In the genomic region with DNA sequence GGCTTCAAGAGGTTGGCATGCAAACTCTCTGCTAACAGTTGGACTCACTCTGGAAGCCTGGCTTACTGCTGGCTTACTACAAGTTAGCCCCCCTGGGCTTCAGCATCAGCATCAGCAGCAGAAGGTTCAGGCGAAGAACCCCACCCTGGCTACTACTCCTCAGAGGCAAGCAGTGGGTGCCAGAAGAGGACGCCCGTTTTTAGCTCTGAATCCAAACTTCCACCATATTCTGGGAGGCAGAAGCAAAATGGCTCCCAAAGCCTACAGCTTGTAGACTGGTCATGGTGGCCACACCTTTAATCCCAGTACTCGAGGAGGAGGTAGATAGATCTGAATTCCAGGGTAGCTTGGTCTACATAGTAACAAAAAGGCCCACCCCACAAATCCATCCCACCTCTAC, we compare ENCODE assay signal across 17 mouse cellular contexts. TPM values are rescaled to one million over a fixed set of nuclear protein-coding genes. Genes with fewer than 3 reads are reported as not detected.
DNase-seq lines count a peak whose midpoint lies in the region.
"Had no signal": no experiment of that assay in that cellular context is flagged by ENCODE, and none has a peak within 500 bp of the region (broad histone marks: within the 10 kb centered on the region; RNA-seq: fewer than 3 reads in every experiment).

No protein-coding gene starts in this region.

- no peaks in the 10 kb centered on the region for H3K27me3 ChIP-seq in embryonic facial prominence, embryonic 10.5 days (replicated peaks; ENCODE audit: low read depth, poor library complexity, severe bottlenecking)
- H3K27me3 ChIP-seq in limb, embryonic 10.5 days (ENCODE audit: low read depth, poor library complexity, severe bottlenecking), result no peaks in the 10 kb centered on the region
- H3K27me3 ChIP-seq: embryonic facial prominence, embryonic 12.5 days; forebrain, embryonic 12.5 days had no signal

- H3K36me3 ChIP-seq in embryonic facial prominence, embryonic 10.5 days (replicated peaks), result peaks cover 96% of the 10 kb centered on the region
- H3K36me3 ChIP-seq in limb, embryonic 10.5 days, result peaks cover 95% of the 10 kb centered on the region

- H3K9me3 ChIP-seq in embryonic facial prominence, embryonic 10.5 days, result no peaks in the 10 kb centered on the region
- H3K9me3 ChIP-seq in limb, embryonic 10.5 days (replicated peaks), result no peaks in the 10 kb centered on the region
- H3K9me3 ChIP-seq: embryonic facial prominence, embryonic 12.5 days; forebrain, embryonic 12.5 days had no signal

- DNase-seq in heart, adult 11 months, result peak; percentile 70
- DNase-seq in heart, adult 8-10 months (ENCODE audit: low spot score), result no peak
- peak; percentile 7 for DNase-seq in embryonic facial prominence, embryonic 10.5 days (ENCODE audit: low spot score)
- peak; percentile 28 for DNase-seq in limb, embryonic 10.5 days (ENCODE audit: low spot score)
- no peak for DNase-seq in right cerebral cortex, postnatal 14 days
- DNase-seq: adrenal gland, adult 2 months; adrenal gland, postnatal 10 days; adrenal gland, postnatal 25 days; cerebellum, adult 11 months; cerebellum, adult 8-10 months; cerebellum, postnatal 14 days; cerebellum, postnatal 36 days; embryo, embryonic 11 days; forebrain, postnatal 0 days had no signal

- 89% methylated on average over 4 of the region's 4 CpGs for WGBS in embryonic facial prominence, embryonic 10.5 days
- 97% methylated on average over 4 of the region's 4 CpGs for WGBS in limb, embryonic 10.5 days

- no peak overlapping the region for H3K4me3 ChIP-seq in embryonic facial prominence, embryonic 10.5 days
- H3K4me3 ChIP-seq in limb, embryonic 10.5 days, result no peak overlapping the region
- H3K4me3 ChIP-seq: embryonic facial prominence, embryonic 12.5 days; forebrain, embryonic 12.5 days had no signal

- no peaks in the 10 kb centered on the region for H3K4me1 ChIP-seq in embryonic facial prominence, embryonic 10.5 days
- H3K4me1 ChIP-seq in limb, embryonic 10.5 days, result no peaks in the 10 kb centered on the region
- H3K4me1 ChIP-seq: embryonic facial prominence, embryonic 12.5 days; forebrain, embryonic 12.5 days had no signal

- H3K27ac ChIP-seq in embryonic facial prominence, embryonic 10.5 days (replicated peaks), result no peak overlapping the region
- H3K27ac ChIP-seq in limb, embryonic 10.5 days, result no peak overlapping the region
- H3K27ac ChIP-seq: embryonic facial prominence, embryonic 12.5 days; forebrain, embryonic 12.5 days had no signal

RNA-seq across cellular contexts. Expression of gene Pram1, which starts 6.2 kb away (rescaled TPM):
- under 1 TPM in 2 of 4 experiments, not detected in 2; 0.27 to 0.31 TPM for total RNA-seq in heart, adult 8-10 months (2022)
- polyA plus RNA-seq in embryonic facial prominence, embryonic 10.5 days (2016; fragmentation: Nextera tagmentation; extraction: Ambion mirVana), result 0.55 and 0.65 TPM in 2 replicates
- polyA plus RNA-seq in limb, embryonic 10.5 days (2016; fragmentation: Nextera tagmentation; extraction: Ambion mirVana), result 0.56 and 0.66 TPM in 2 replicates
- total RNA-seq: forebrain, postnatal 0 days had no signal
- polyA plus RNA-seq: adrenal gland, adult 2 months; C2C12 had no signal

RNA-seq across cellular contexts. Expression of gene Zfp414, which starts 15.2 kb away (rescaled TPM):
- 10 to 100 TPM in 1 of 4 experiments, 1 to 10 TPM in 3; 7.0 to 11.4 (median 8.8) TPM for total RNA-seq in heart, adult 8-10 months (2022)
- 53.4 and 58.1 TPM in 2 replicates for polyA plus RNA-seq in embryonic facial prominence, embryonic 10.5 days (2016; fragmentation: Nextera tagmentation; extraction: Ambion mirVana)
- 39.4 and 42.2 TPM in 2 replicates for polyA plus RNA-seq in limb, embryonic 10.5 days (2016; fragmentation: Nextera tagmentation; extraction: Ambion mirVana)

RNA-seq across cellular contexts. Expression of gene Hnrnpm, which starts 42.6 kb away (rescaled TPM):
- total RNA-seq in heart, adult 8-10 months (2022), result 10 to 100 TPM; 76.0 to 96.9 (median 84.0) TPM
- 567 and 569 TPM in 2 replicates for polyA plus RNA-seq in embryonic facial prominence, embryonic 10.5 days (2016; fragmentation: Nextera tagmentation; extraction: Ambion mirVana)
- 481 and 555 TPM in 2 replicates for polyA plus RNA-seq in limb, embryonic 10.5 days (2016; fragmentation: Nextera tagmentation; extraction: Ambion mirVana)

Comparison
In these comparisons a context has a peak if more than half of its experiments do, and no peak if none do; other contexts are left out.
1. DNase-seq: peak in heart, adult 11 months (single experiment), embryonic facial prominence, embryonic 10.5 days (single experiment) and limb, embryonic 10.5 days (single experiment); none in heart, adult 8-10 months (single experiment) and right cerebral cortex, postnatal 14 days (single experiment).